Mouse (Mus musculus): ENCODE data around the gene Slc26a1. TPM values are rescaled to one million over a fixed set of nuclear protein-coding genes. Genes with fewer than 3 reads are reported as not detected.

Slc26a1 gene
- polyA plus RNA-seq, 1 experiment from 2014 or later: 0.22 TPM

GRCm38 (mm10) chr5:108703754-108704626 is 28.6 kb upstream of the Slc26a1 start:
- Histone ChIP-seq H3K27ac (replicated peaks) (no peak overlapping the region), H3K4me2 (replicated peaks; ENCODE audit: low read depth) (no peak overlapping the region), H3K9me3 (ENCODE audit: control insufficient read depth, low read length) (no peaks in the 10 kb centered on the region), H3K4me3 (ENCODE audit: low read depth, low read length) (no peak overlapping the region), H3K36me3 (ENCODE audit: control insufficient read depth, insufficient read depth, low read length) (peaks cover 8% of the 10 kb centered on the region; the same call in 1 of the 2 replicates), H3K4me1 (replicated peaks; ENCODE audit: control insufficient read depth, insufficient read depth) (0 out of 2 replicates have a peak, but pooled peaks cover 2% of the 10 kb centered on the region), H3K27me3 (ENCODE audit: control insufficient read depth, insufficient read depth, low read length) (no peaks in the 10 kb centered on the region), H3K9ac (ENCODE audit: low read length) (no peak overlapping the region)
- DNase-seq (ENCODE audit: low spot score): peak; percentile 61
- ATAC-seq (ENCODE audit: low FRiP score, low TSS enrichment): peak; percentile 19
- WGBS: 69% methylated on average over 12 of the region's 12 CpGs
- TF ChIP-seq CTCF (IDR thresholded peaks at IDR 0.05; ENCODE audit: low read depth): no peak
- TF ChIP-seq EP300 (optimal IDR thresholded peaks at IDR 0.05): no peak

GRCm38 (mm10) chr5:108701341-108702021 is 26.1 kb upstream of the Slc26a1 start:
- H3K27ac ChIP-seq (replicated peaks): peak overlapping the region; percentile 88
- no peak for DNase-seq (ENCODE audit: low spot score)
- H3K27me3 ChIP-seq (ENCODE audit: control insufficient read depth, insufficient read depth, low read length): no peaks in the 10 kb centered on the region
- no peak overlapping the region for H3K9ac ChIP-seq (ENCODE audit: low read length)
- ATAC-seq (ENCODE audit: low FRiP score, low TSS enrichment): no peak
- H3K36me3 ChIP-seq (ENCODE audit: control insufficient read depth, insufficient read depth, low read length): peaks cover 8% of the 10 kb centered on the region; the same call in 1 of the 2 replicates
- TF ChIP-seq EP300 (optimal IDR thresholded peaks at IDR 0.05): no peak
- no peak for TF ChIP-seq CTCF (IDR thresholded peaks at IDR 0.05; ENCODE audit: low read depth)
- no peaks in the 10 kb centered on the region for H3K9me3 ChIP-seq (ENCODE audit: control insufficient read depth, low read length)
- H3K4me3 ChIP-seq (ENCODE audit: low read depth, low read length): no peak overlapping the region
- WGBS: 78% methylated on average over 10 of the region's 10 CpGs
- 0 out of 2 replicates have a peak, but pooled peaks cover 2% of the 10 kb centered on the region for H3K4me1 ChIP-seq (replicated peaks; ENCODE audit: control insufficient read depth, insufficient read depth)
- H3K4me2 ChIP-seq (replicated peaks; ENCODE audit: low read depth): no peak overlapping the region

- H3K4me2 ChIP-seq (replicated peaks; ENCODE audit: low read depth): no peak overlapping the region
- peaks cover under 1% of the 10 kb centered on the region; the same call in 1 of the 2 replicates for H3K36me3 ChIP-seq (ENCODE audit: control insufficient read depth, insufficient read depth, low read length)
- H3K4me3 ChIP-seq (ENCODE audit: low read depth, low read length): no peak overlapping the region
- 0 out of 2 replicates have a peak, but pooled peaks cover 2% of the 10 kb centered on the region for H3K4me1 ChIP-seq (replicated peaks; ENCODE audit: control insufficient read depth, insufficient read depth)
- peak; percentile 87 for ATAC-seq (ENCODE audit: low FRiP score, low TSS enrichment)
- H3K27me3 ChIP-seq (ENCODE audit: control insufficient read depth, insufficient read depth, low read length): no peaks in the 10 kb centered on the region
- 29% methylated on average over 3 of the region's 3 CpGs for whole genome bisulfite sequencing
- H3K9ac ChIP-seq (ENCODE audit: low read length): peak overlapping the region; percentile 23; the same call in 1 of the 2 replicates
- peak; percentile 79 for DNase-seq (ENCODE audit: low spot score)
- no peaks in the 10 kb centered on the region for H3K9me3 ChIP-seq (ENCODE audit: control insufficient read depth, low read length)
- TF ChIP-seq EP300 (optimal IDR thresholded peaks at IDR 0.05) (no peak), CTCF (IDR thresholded peaks at IDR 0.05; ENCODE audit: low read depth) (no peak)
- H3K27ac ChIP-seq (replicated peaks): peak overlapping the region; percentile 88
These were observed 25.0 kb upstream of the Slc26a1 start for GRCm38 (mm10) chr5:108700346-108700745.

- DNase-seq (ENCODE audit: low spot score): no peak
- no peaks in the 10 kb centered on the region; the same call in 1 of the 2 replicates for H3K4me1 ChIP-seq (replicated peaks; ENCODE audit: control insufficient read depth, insufficient read depth)
- peak overlapping the region; percentile 69 for H3K27ac ChIP-seq (replicated peaks)
- no peak overlapping the region for H3K4me3 ChIP-seq (ENCODE audit: low read depth, low read length)
- H3K9ac ChIP-seq (ENCODE audit: low read length): peak overlapping the region; percentile 41; the same call in 1 of the 2 replicates
- no peak overlapping the region for H3K4me2 ChIP-seq (replicated peaks; ENCODE audit: low read depth)
- 38% methylated on average over 4 of the region's 4 CpGs for WGBS
- no peak for ATAC-seq (ENCODE audit: low FRiP score, low TSS enrichment)
- H3K27me3 ChIP-seq (ENCODE audit: control insufficient read depth, insufficient read depth, low read length): no peaks in the 10 kb centered on the region
- TF ChIP-seq EP300 (optimal IDR thresholded peaks at IDR 0.05): no peak
- TF ChIP-seq CTCF (IDR thresholded peaks at IDR 0.05; ENCODE audit: low read depth): no peak
- no peaks in the 10 kb centered on the region for H3K36me3 ChIP-seq (ENCODE audit: control insufficient read depth, insufficient read depth, low read length)
- no peaks in the 10 kb centered on the region for H3K9me3 ChIP-seq (ENCODE audit: control insufficient read depth, low read length)
These were observed 22.0 kb upstream of the Slc26a1 start for GRCm38 (mm10) chr5:108697341-108697753.

GRCm38 (mm10) chr5:108696542-108696941 is 21.2 kb upstream of the Slc26a1 start:
- WGBS: 74% methylated on average over 3 of the region's 3 CpGs
- ATAC-seq (ENCODE audit: low FRiP score, low TSS enrichment): no peak
- Histone ChIP-seq H3K27me3 (ENCODE audit: control insufficient read depth, insufficient read depth, low read length) (no peaks in the 10 kb centered on the region), H3K4me3 (ENCODE audit: low read depth, low read length) (no peak overlapping the region), H3K36me3 (ENCODE audit: control insufficient read depth, insufficient read depth, low read length) (no peaks in the 10 kb centered on the region), H3K9ac (ENCODE audit: low read length) (0 out of 2 replicates have a peak overlapping the region, but pooled peaks have one; percentile 4), H3K27ac (replicated peaks) (peak overlapping the region; percentile 69; the same call in 1 of the 2 replicates), H3K4me2 (replicated peaks; ENCODE audit: low read depth) (no peak overlapping the region), H3K9me3 (ENCODE audit: control insufficient read depth, low read length) (no peaks in the 10 kb centered on the region), H3K4me1 (replicated peaks; ENCODE audit: control insufficient read depth, insufficient read depth) (no peaks in the 10 kb centered on the region; the same call in 1 of the 2 replicates)
- DNase-seq (ENCODE audit: low spot score): no peak
- TF ChIP-seq CTCF (IDR thresholded peaks at IDR 0.05; ENCODE audit: low read depth): no peak

All from stomach, postnatal 0 days (tissue).